Mouse (Mus musculus): ENCODE results near the gene Rere. TPM values are rescaled to one million over a fixed set of nuclear protein-coding genes. Genes with fewer than 3 reads are reported as not detected.
A peak's percentile ranks its signal among the peaks of the same experiment; 100 is the strongest.
"Not testable (repeated sequence)": the region's sequence is repeated elsewhere in the genome, so short reads cannot be mapped to it uniquely, and the experiment has no call there.

The Rere gene
- polyA plus RNA-seq, 1 experiment from 2014 or later = 8.3 TPM

DNA sequence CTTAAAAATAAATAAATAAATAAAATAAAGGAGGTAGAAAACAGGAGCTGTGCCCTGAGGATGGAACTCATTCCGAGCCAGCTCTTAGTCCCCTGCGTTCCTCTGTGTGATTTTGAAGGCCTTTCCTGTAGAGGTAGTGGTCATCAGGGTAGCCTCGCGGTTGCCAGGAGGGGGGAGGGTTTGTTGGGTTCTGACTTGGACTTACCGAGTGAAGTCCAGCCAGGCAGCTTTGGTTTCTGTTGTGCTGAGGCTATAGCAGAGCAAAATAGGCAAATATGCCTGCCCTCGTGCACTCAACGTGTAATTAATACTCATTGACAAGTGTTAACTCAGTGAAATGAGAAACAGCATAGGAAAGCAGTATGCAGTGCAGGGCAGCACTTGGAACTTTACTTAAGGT lies 262.8 kb downstream of the Rere start:
- no peaks in the 10 kb centered on the region for H3K9me3 ChIP-seq (ENCODE audit: control insufficient read depth, low read length)
- H3K4me1 ChIP-seq (replicated peaks; ENCODE audit: control insufficient read depth, insufficient read depth) = no peaks in the 10 kb centered on the region
- 0 out of 2 replicates have a peak, but pooled peaks have one; percentile 19 for ATAC-seq (ENCODE audit: low FRiP score, low TSS enrichment)
- 61% methylated on average over 7 of the region's 7 CpGs for WGBS
- H3K36me3 ChIP-seq (ENCODE audit: control insufficient read depth, insufficient read depth, low read length) = no peaks in the 10 kb centered on the region
- H3K4me2 ChIP-seq (replicated peaks; ENCODE audit: low read depth) = no peak overlapping the region; the same call in 1 of the 2 replicates
- peak overlapping the region; percentile 81 for H3K27ac ChIP-seq (replicated peaks)
- H3K4me3 ChIP-seq (ENCODE audit: low read depth, low read length) = no peak overlapping the region
- H3K9ac ChIP-seq (ENCODE audit: low read length) = no peak overlapping the region
- H3K27me3 ChIP-seq (ENCODE audit: control insufficient read depth, insufficient read depth, low read length) = no peaks in the 10 kb centered on the region
- no peak for DNase-seq (ENCODE audit: low spot score)
- TF ChIP-seq CTCF (IDR thresholded peaks at IDR 0.05; ENCODE audit: low read depth) (no peak), EP300 (optimal IDR thresholded peaks at IDR 0.05) (no peak)

GRCm38 (mm10) chr4:150544652-150545258 lies 263.3 kb downstream of the Rere start:
- ATAC-seq (ENCODE audit: low FRiP score, low TSS enrichment) (peak; percentile 96), DNase-seq (ENCODE audit: low spot score) (peak; percentile 87)
- Histone ChIP-seq H3K4me2 (replicated peaks; ENCODE audit: low read depth) (peak overlapping the region; percentile 26; the same call in 1 of the 2 replicates), H3K4me1 (replicated peaks; ENCODE audit: control insufficient read depth, insufficient read depth) (no peaks in the 10 kb centered on the region), H3K9ac (ENCODE audit: low read length) (no peak overlapping the region), H3K27ac (replicated peaks) (peak overlapping the region; percentile 81), H3K9me3 (ENCODE audit: control insufficient read depth, low read length) (no peaks in the 10 kb centered on the region), H3K27me3 (ENCODE audit: control insufficient read depth, insufficient read depth, low read length) (no peaks in the 10 kb centered on the region), H3K36me3 (ENCODE audit: control insufficient read depth, insufficient read depth, low read length) (no peaks in the 10 kb centered on the region), H3K4me3 (ENCODE audit: low read depth, low read length) (no peak overlapping the region)
- TF ChIP-seq CTCF (IDR thresholded peaks at IDR 0.05; ENCODE audit: low read depth) (no peak), EP300 (optimal IDR thresholded peaks at IDR 0.05) (no peak)
- WGBS = 39% methylated on average over 10 of the region's 10 CpGs

DNA sequence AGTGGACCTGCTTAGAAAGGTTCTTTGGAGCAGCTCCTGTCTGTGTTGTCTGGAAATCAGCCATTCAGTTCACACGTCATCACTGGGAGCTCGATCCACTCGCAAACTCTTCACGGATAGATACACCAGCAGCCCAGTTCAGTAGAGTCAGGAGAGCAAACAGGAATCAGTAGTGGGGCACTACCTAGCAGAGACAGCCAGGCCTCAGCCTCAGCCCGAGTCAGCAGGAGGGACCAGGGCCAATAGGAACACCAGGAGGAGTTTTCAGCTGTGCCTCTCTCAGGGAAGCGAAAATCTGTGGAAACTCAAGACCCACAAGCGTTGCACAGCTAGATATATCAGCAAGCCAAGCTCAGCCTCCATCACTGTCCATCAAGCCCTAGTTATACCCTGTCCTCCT lies 264.3 kb downstream of the Rere start:
- no peaks in the 10 kb centered on the region for H3K27me3 ChIP-seq (ENCODE audit: control insufficient read depth, insufficient read depth, low read length)
- no peak for TF ChIP-seq CTCF (IDR thresholded peaks at IDR 0.05; ENCODE audit: low read depth)
- no peak for TF ChIP-seq EP300 (optimal IDR thresholded peaks at IDR 0.05)
- H3K9me3 ChIP-seq (ENCODE audit: control insufficient read depth, low read length) = no peaks in the 10 kb centered on the region
- no peak overlapping the region for H3K9ac ChIP-seq (ENCODE audit: low read length)
- ATAC-seq (ENCODE audit: low FRiP score, low TSS enrichment) = no peak
- no peak overlapping the region for H3K4me3 ChIP-seq (ENCODE audit: low read depth, low read length)
- H3K36me3 ChIP-seq (ENCODE audit: control insufficient read depth, insufficient read depth, low read length) = no peaks in the 10 kb centered on the region
- H3K4me2 ChIP-seq (replicated peaks; ENCODE audit: low read depth) = no peak overlapping the region
- H3K4me1 ChIP-seq (replicated peaks; ENCODE audit: control insufficient read depth, insufficient read depth) = no peaks in the 10 kb centered on the region
- H3K27ac ChIP-seq (replicated peaks) = no peak overlapping the region
- WGBS = 83% methylated on average over 7 of the region's 7 CpGs
- DNase-seq (ENCODE audit: low spot score) = no peak

- H3K27ac ChIP-seq (replicated peaks); H3K4me1 ChIP-seq (replicated peaks; ENCODE audit: control insufficient read depth, insufficient read depth); ATAC-seq (ENCODE audit: low FRiP score, low TSS enrichment); H3K4me2 ChIP-seq (replicated peaks; ENCODE audit: low read depth); H3K9me3 ChIP-seq (ENCODE audit: control insufficient read depth, low read length); H3K36me3 ChIP-seq (ENCODE audit: control insufficient read depth, insufficient read depth, low read length); DNase-seq (ENCODE audit: low spot score); H3K4me3 ChIP-seq (ENCODE audit: low read depth, low read length); H3K27me3 ChIP-seq (ENCODE audit: control insufficient read depth, insufficient read depth, low read length); H3K9ac ChIP-seq (ENCODE audit: low read length): not testable (repeated sequence)
- WGBS = 89% methylated on average over 4 of the region's 4 CpGs
These were observed 264.9 kb downstream of the Rere start for GRCm38 (mm10) chr4:150546296-150546695.

- no peak for ATAC-seq (ENCODE audit: low FRiP score, low TSS enrichment)
- H3K4me2 ChIP-seq (replicated peaks; ENCODE audit: low read depth) = no peak overlapping the region
- H3K4me3 ChIP-seq (ENCODE audit: low read depth, low read length) = no peak overlapping the region
- H3K9ac ChIP-seq (ENCODE audit: low read length) = no peak overlapping the region
- no peak for TF ChIP-seq EP300 (optimal IDR thresholded peaks at IDR 0.05)
- no peak for TF ChIP-seq CTCF (IDR thresholded peaks at IDR 0.05; ENCODE audit: low read depth)
- H3K27me3 ChIP-seq (ENCODE audit: control insufficient read depth, insufficient read depth, low read length) = no peaks in the 10 kb centered on the region
- no peaks in the 10 kb centered on the region for H3K4me1 ChIP-seq (replicated peaks; ENCODE audit: control insufficient read depth, insufficient read depth)
- no peaks in the 10 kb centered on the region for H3K36me3 ChIP-seq (ENCODE audit: control insufficient read depth, insufficient read depth, low read length)
- DNase-seq (ENCODE audit: low spot score) = no peak
- no peak overlapping the region for H3K27ac ChIP-seq (replicated peaks)
- no peaks in the 10 kb centered on the region for H3K9me3 ChIP-seq (ENCODE audit: control insufficient read depth, low read length)
- 81% methylated on average over 9 of the region's 9 CpGs for WGBS
These were observed 267.9 kb downstream of the Rere start for GRCm38 (mm10) chr4:150549393-150549792.

- Histone ChIP-seq H3K27ac (replicated peaks) (no peak overlapping the region), H3K4me2 (replicated peaks; ENCODE audit: low read depth) (no peak overlapping the region), H3K36me3 (ENCODE audit: control insufficient read depth, insufficient read depth, low read length) (no peaks in the 10 kb centered on the region), H3K9ac (ENCODE audit: low read length) (no peak overlapping the region), H3K4me1 (replicated peaks; ENCODE audit: control insufficient read depth, insufficient read depth) (no peaks in the 10 kb centered on the region), H3K4me3 (ENCODE audit: low read depth, low read length) (no peak overlapping the region), H3K9me3 (ENCODE audit: control insufficient read depth, low read length) (no peaks in the 10 kb centered on the region), H3K27me3 (ENCODE audit: control insufficient read depth, insufficient read depth, low read length) (no peaks in the 10 kb centered on the region)
- WGBS = 83% methylated on average over 12 of the region's 12 CpGs
- TF ChIP-seq CTCF (IDR thresholded peaks at IDR 0.05; ENCODE audit: low read depth) = no peak
- no peak for DNase-seq (ENCODE audit: low spot score)
- no peak for ATAC-seq (ENCODE audit: low FRiP score, low TSS enrichment)
These were observed 268.7 kb downstream of the Rere start for GRCm38 (mm10) chr4:150549989-150550716.
